Mouse (Mus musculus): ENCODE measurements around the gene Sms.

Sms gene

GRCm38 (mm10) chrX:157449000-157449399, 43.1 kb downstream of the Sms start:
- DNase-seq (ENCODE audit: low spot score) = no peak

- no peak for DNase-seq (ENCODE audit: low spot score)
Measured at GRCm38 (mm10) chrX:157447431-157447830, 44.7 kb downstream of the Sms start.

GRCm38 (mm10) chrX:157434768-157435167, 57.3 kb downstream of the Sms start:
- DNase-seq (ENCODE audit: low spot score) = no peak

- no peak for DNase-seq (ENCODE audit: low spot score)
Measured at GRCm38 (mm10) chrX:157419451-157419850, 72.6 kb downstream of the Sms start.

- no peak for DNase-seq (ENCODE audit: low spot score)
Measured at GRCm38 (mm10) chrX:157415212-157415611, 76.9 kb downstream of the Sms start, which contains the start of gene Phex. TSS of gene Phex (minus strand) at chrX:157415312.

- no peak for DNase-seq (ENCODE audit: low spot score)
Measured at GRCm38 (mm10) chrX:157404919-157405318, 87.2 kb downstream of the Sms start.

All from testis, postnatal 14 days (tissue).